Mouse (Mus musculus) kidney, adult 2 months (tissue): ENCODE results near the gene Slit3.

Experiments used
- CTCF ChIP-seq: fragments of 200-500 bp; conservative IDR thresholded peaks from 2 replicates; pipeline ENCODE4 v1.5.1; 2011; ENCODE audit warnings: low read depth, mild to moderate bottlenecking, control low read depth, low read length, moderate library complexity, mixed read lengths; ENCODE audit not compliant: insufficient read depth, insufficient read length
- POLR2A ChIP-seq: fragments of 200-500 bp; IDR thresholded peaks from one replicate; pipeline ENCODE4 v1.6.1; 2011; ENCODE audit warnings: low read depth, low read length, control low read depth

GRCm38 (mm10) chr11:35497961-35498360, 376.9 kb downstream of the Slit3 start:
- TF ChIP-seq CTCF: no peak
- TF ChIP-seq POLR2A: no peak
